Mouse (Mus musculus): Measurements from ENCODE around the gene Rab22a. TPM values are rescaled to one million over a fixed set of nuclear protein-coding genes. Genes with fewer than 3 reads are reported as not detected.

Rab22a gene
- polyA plus RNA-seq (2014; fragmentation: Nextera tagmentation; extraction: Ambion mirVana), result 34.7 and 38.4 TPM in 2 replicates

GRCm38 (mm10) chr2:173659057-173659925, at the start of gene Rab22a:
TSS of gene Rab22a (plus strand) at chr2:173659760.
- Histone ChIP-seq H3K9me3 (ENCODE audit: control insufficient read depth, low read length) (no peaks in the 10 kb centered on the region), H3K4me3 (ENCODE audit: low read depth, low read length) (peak within 1 kb of the TSS; percentile 91), H3K4me2 (ENCODE audit: low read depth, low read length, severe bottlenecking) (peak within 1 kb of the TSS; percentile 83), H3K36me3 (ENCODE audit: control insufficient read depth, insufficient read depth, low read length) (no peaks in the 10 kb centered on the region; the same call in 1 of the 2 replicates), H3K9ac (ENCODE audit: low read length) (peak within 1 kb of the TSS; percentile 92), H3K27ac (ENCODE audit: low read depth, low read length) (no peak within 1 kb of the TSS), H3K4me1 (replicated peaks; ENCODE audit: control insufficient read depth, insufficient read depth, low read length) (0 out of 2 replicates have a peak, but pooled peaks cover 3% of the 10 kb centered on the region), H3K27me3 (ENCODE audit: control insufficient read depth, insufficient read depth, low read length) (no peaks in the 10 kb centered on the region)
- DNase-seq (ENCODE audit: low spot score) (peak; percentile 99), ATAC-seq (replicated peaks; ENCODE audit: low FRiP score) (peak; percentile 98)
- 1% methylated on average over 38 of the region's 55 CpGs for WGBS

GRCm38 (mm10) chr2:173615378-173616081, 44.0 kb upstream of the Rab22a start:
- H3K27ac ChIP-seq (ENCODE audit: low read depth, low read length), result no peak overlapping the region
- 92% methylated on average over 11 of the region's 11 CpGs for WGBS
- H3K4me2 ChIP-seq (ENCODE audit: low read depth, low read length, severe bottlenecking), result no peak overlapping the region
- DNase-seq (ENCODE audit: low spot score) (no peak), ATAC-seq (replicated peaks; ENCODE audit: low FRiP score) (no peak)
- no peaks in the 10 kb centered on the region for H3K4me1 ChIP-seq (replicated peaks; ENCODE audit: control insufficient read depth, insufficient read depth, low read length)
- H3K4me3 ChIP-seq (ENCODE audit: low read depth, low read length), result no peak overlapping the region
- H3K27me3 ChIP-seq (ENCODE audit: control insufficient read depth, insufficient read depth, low read length), result no peaks in the 10 kb centered on the region
- H3K9me3 ChIP-seq (ENCODE audit: control insufficient read depth, low read length), result no peaks in the 10 kb centered on the region
- no peaks in the 10 kb centered on the region for H3K36me3 ChIP-seq (ENCODE audit: control insufficient read depth, insufficient read depth, low read length)
- no peak overlapping the region for H3K9ac ChIP-seq (ENCODE audit: low read length)

DNA sequence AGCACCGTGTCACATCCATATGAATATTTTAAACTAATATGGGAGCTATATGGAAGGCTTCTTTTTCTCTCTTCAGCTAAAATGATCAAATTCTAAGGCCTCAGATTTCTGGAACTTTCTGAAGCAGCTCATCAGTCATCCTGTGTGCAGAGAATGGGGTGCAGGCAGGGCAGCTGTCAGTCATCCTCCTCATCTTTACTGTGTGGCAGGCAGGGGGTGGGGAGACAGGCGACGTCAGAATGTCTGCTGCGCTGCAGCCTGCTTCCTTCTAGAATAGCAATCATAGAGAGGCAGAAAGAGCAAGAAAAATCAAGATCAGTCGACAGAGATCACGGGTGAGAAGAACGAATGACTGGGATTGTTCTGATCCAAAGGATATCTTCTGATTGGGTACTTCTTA, 43.4 kb upstream of the Rab22a start:
- Histone ChIP-seq H3K9me3 (ENCODE audit: control insufficient read depth, low read length) (no peaks in the 10 kb centered on the region), H3K27me3 (ENCODE audit: control insufficient read depth, insufficient read depth, low read length) (no peaks in the 10 kb centered on the region), H3K9ac (ENCODE audit: low read length) (no peak overlapping the region), H3K4me2 (ENCODE audit: low read depth, low read length, severe bottlenecking) (no peak overlapping the region), H3K27ac (ENCODE audit: low read depth, low read length) (no peak overlapping the region), H3K4me1 (replicated peaks; ENCODE audit: control insufficient read depth, insufficient read depth, low read length) (no peaks in the 10 kb centered on the region), H3K36me3 (ENCODE audit: control insufficient read depth, insufficient read depth, low read length) (no peaks in the 10 kb centered on the region), H3K4me3 (ENCODE audit: low read depth, low read length) (no peak overlapping the region)
- ATAC-seq (replicated peaks; ENCODE audit: low FRiP score), result no peak
- WGBS, result 86% methylated on average over 7 of the region's 7 CpGs
- DNase-seq (ENCODE audit: low spot score), result no peak

DNA sequence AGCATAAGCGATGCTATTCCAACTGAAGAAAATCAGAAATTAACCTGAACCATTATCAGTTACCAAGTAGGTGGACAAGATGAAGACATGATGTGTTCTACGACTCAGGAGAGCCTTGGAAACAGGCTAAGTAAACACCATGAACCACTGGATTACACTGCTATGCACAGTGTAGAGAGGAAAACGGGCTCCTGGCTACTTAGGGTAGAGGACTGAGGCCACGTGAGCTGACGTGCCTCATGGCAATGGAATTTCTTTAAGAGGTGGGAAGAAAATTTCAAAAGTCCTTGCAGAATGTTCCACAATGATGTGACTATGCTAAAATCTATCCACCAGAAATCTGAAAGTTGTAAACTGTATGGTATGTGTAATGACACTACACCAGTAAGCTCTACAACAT, 40.4 kb upstream of the Rab22a start:
- no peaks in the 10 kb centered on the region for H3K27me3 ChIP-seq (ENCODE audit: control insufficient read depth, insufficient read depth, low read length)
- no peak overlapping the region for H3K4me2 ChIP-seq (ENCODE audit: low read depth, low read length, severe bottlenecking)
- H3K4me1 ChIP-seq (replicated peaks; ENCODE audit: control insufficient read depth, insufficient read depth, low read length), result no peaks in the 10 kb centered on the region
- ATAC-seq (replicated peaks; ENCODE audit: low FRiP score) (no peak), DNase-seq (ENCODE audit: low spot score) (no peak)
- no peaks in the 10 kb centered on the region for H3K9me3 ChIP-seq (ENCODE audit: control insufficient read depth, low read length)
- H3K36me3 ChIP-seq (ENCODE audit: control insufficient read depth, insufficient read depth, low read length), result no peaks in the 10 kb centered on the region
- no peak overlapping the region for H3K9ac ChIP-seq (ENCODE audit: low read length)
- no peak overlapping the region for H3K4me3 ChIP-seq (ENCODE audit: low read depth, low read length)
- 91% methylated on average over 5 of the region's 5 CpGs for WGBS
- H3K27ac ChIP-seq (ENCODE audit: low read depth, low read length), result no peak overlapping the region

DNA sequence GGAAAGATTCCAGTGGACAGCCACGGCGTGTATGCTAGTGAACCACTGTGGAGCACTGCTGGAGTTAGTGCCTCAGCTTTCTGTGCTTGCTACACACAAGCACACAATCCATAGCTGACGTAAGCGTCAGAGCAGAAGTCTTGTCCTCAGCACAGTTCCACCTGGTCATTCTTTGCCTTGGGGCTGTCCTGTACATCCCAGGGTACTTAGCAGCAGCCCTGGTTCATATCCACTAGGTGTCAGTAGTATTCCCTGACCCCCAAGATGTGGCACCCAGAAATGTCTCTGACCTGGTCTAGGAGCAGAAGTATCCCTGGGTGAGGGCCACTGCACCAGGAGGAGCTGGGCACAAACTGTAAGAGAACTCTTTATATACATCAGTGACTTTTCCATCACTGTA, 38.9 kb upstream of the Rab22a start:
- Histone ChIP-seq H3K4me2 (ENCODE audit: low read depth, low read length, severe bottlenecking) (no peak overlapping the region), H3K27ac (ENCODE audit: low read depth, low read length) (no peak overlapping the region), H3K9ac (ENCODE audit: low read length) (no peak overlapping the region), H3K4me1 (replicated peaks; ENCODE audit: control insufficient read depth, insufficient read depth, low read length) (no peaks in the 10 kb centered on the region), H3K9me3 (ENCODE audit: control insufficient read depth, low read length) (no peaks in the 10 kb centered on the region), H3K27me3 (ENCODE audit: control insufficient read depth, insufficient read depth, low read length) (no peaks in the 10 kb centered on the region), H3K4me3 (ENCODE audit: low read depth, low read length) (no peak overlapping the region), H3K36me3 (ENCODE audit: control insufficient read depth, insufficient read depth, low read length) (no peaks in the 10 kb centered on the region)
- 91% methylated on average over 4 of the region's 4 CpGs for WGBS
- DNase-seq (ENCODE audit: low spot score), result no peak
- ATAC-seq (replicated peaks; ENCODE audit: low FRiP score), result no peak

DNA sequence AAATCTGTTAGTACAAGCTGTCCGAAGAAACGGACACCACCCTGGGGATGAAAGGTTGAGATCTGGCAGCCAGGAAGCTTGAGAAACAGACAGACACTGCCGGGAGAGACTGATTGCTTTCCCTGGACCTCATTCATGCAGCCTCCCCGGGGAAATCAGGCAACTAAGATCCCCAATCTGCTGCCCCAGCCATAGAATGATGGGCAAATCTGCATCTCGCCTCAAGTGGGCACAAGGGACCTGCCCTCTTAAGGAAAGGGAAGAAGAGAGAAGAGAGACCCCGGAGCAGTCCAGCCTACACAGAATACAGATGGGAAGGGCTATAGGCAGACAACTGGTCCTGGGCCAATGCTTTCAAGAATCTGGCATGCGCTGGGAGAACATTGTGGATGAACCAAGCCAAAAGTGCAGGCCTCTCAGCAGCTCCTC, 37.4 kb upstream of the Rab22a start:
- H3K27ac ChIP-seq (ENCODE audit: low read depth, low read length), result no peak overlapping the region
- H3K9me3 ChIP-seq (ENCODE audit: control insufficient read depth, low read length), result no peaks in the 10 kb centered on the region
- ATAC-seq (replicated peaks; ENCODE audit: low FRiP score) (no peak), DNase-seq (ENCODE audit: low spot score) (no peak)
- no peaks in the 10 kb centered on the region for H3K36me3 ChIP-seq (ENCODE audit: control insufficient read depth, insufficient read depth, low read length)
- no peak overlapping the region for H3K4me3 ChIP-seq (ENCODE audit: low read depth, low read length)
- no peak overlapping the region for H3K4me2 ChIP-seq (ENCODE audit: low read depth, low read length, severe bottlenecking)
- H3K27me3 ChIP-seq (ENCODE audit: control insufficient read depth, insufficient read depth, low read length), result no peaks in the 10 kb centered on the region
- no peaks in the 10 kb centered on the region for H3K4me1 ChIP-seq (replicated peaks; ENCODE audit: control insufficient read depth, insufficient read depth, low read length)
- no peak overlapping the region for H3K9ac ChIP-seq (ENCODE audit: low read length)
- 86% methylated on average over 7 of the region's 7 CpGs for WGBS

- no peaks in the 10 kb centered on the region for H3K9me3 ChIP-seq (ENCODE audit: control insufficient read depth, low read length)
- no peak for DNase-seq (ENCODE audit: low spot score)
- 73% methylated on average over 7 of the region's 7 CpGs for WGBS
These were observed 34.9 kb upstream of the Rab22a start for GRCm38 (mm10) chr2:173624667-173625066.

DNA sequence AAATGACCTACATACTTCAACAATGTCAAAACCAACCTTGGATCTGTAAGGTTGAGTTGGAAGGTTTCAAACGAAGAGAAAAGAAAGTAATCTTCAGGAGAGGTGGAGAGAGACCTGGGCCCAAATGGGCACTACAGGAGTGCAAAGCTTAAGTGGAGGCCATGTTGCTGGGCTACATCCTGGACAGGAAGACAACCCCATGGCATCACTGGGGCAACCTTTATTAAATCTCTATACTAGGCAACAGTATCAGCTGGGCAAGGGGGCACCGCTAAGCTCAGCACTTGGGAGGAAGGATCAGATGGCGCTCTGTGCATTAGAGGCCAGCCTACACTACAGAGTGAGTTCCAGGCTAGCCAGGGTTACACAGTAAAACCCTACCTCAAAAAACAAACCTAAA, 33.8 kb upstream of the Rab22a start:
- 89% methylated on average over 3 of the region's 3 CpGs for WGBS
- DNase-seq (ENCODE audit: low spot score) (no peak), ATAC-seq (replicated peaks; ENCODE audit: low FRiP score) (no peak)

More at GRCm38 (mm10) chr2:173624667-173625066, 34.9 kb upstream of the Rab22a start:
- Histone ChIP-seq H3K4me3 (ENCODE audit: low read depth, low read length) (no peak overlapping the region), H3K4me1 (replicated peaks; ENCODE audit: control insufficient read depth, insufficient read depth, low read length) (no peaks in the 10 kb centered on the region), H3K27me3 (ENCODE audit: control insufficient read depth, insufficient read depth, low read length) (no peaks in the 10 kb centered on the region), H3K4me2 (ENCODE audit: low read depth, low read length, severe bottlenecking) (no peak overlapping the region), H3K9ac (ENCODE audit: low read length) (no peak overlapping the region), H3K36me3 (ENCODE audit: control insufficient read depth, insufficient read depth, low read length) (no peaks in the 10 kb centered on the region), H3K27ac (ENCODE audit: low read depth, low read length) (no peak overlapping the region)
- ATAC-seq (replicated peaks; ENCODE audit: low FRiP score), result no peak

More for the DNA sequence above, 33.8 kb upstream of the Rab22a start:
- no peaks in the 10 kb centered on the region for H3K9me3 ChIP-seq (ENCODE audit: control insufficient read depth, low read length)
- H3K4me3 ChIP-seq (ENCODE audit: low read depth, low read length), result no peak overlapping the region
- no peak overlapping the region for H3K4me2 ChIP-seq (ENCODE audit: low read depth, low read length, severe bottlenecking)
- no peak overlapping the region for H3K27ac ChIP-seq (ENCODE audit: low read depth, low read length)
- no peak overlapping the region for H3K9ac ChIP-seq (ENCODE audit: low read length)
- H3K4me1 ChIP-seq (replicated peaks; ENCODE audit: control insufficient read depth, insufficient read depth, low read length), result no peaks in the 10 kb centered on the region
- H3K36me3 ChIP-seq (ENCODE audit: control insufficient read depth, insufficient read depth, low read length), result no peaks in the 10 kb centered on the region
- no peaks in the 10 kb centered on the region for H3K27me3 ChIP-seq (ENCODE audit: control insufficient read depth, insufficient read depth, low read length)
